Mouse (Mus musculus) spleen, postnatal 4 days (tissue): Measurements from ENCODE around the gene Gm11032.
"Not testable (repeated sequence)": the region's sequence is repeated elsewhere in the genome, so short reads cannot be mapped to it uniquely, and the experiment has no call there.

Experiments
- DNase-seq, 2 experiments: peaks; one replicate each; pipeline ENCODE4 v3.0.0; 2022; ENCODE audit warnings: low spot score in 2 of 2

The Gm11032 gene

GRCm38 (mm10) chr11:4625931-4626330 lies 6.1 kb downstream of the Gm11032 start:
- DNase-seq = no peak

GRCm38 (mm10) chr11:4627636-4628035 lies 7.8 kb downstream of the Gm11032 start:
- DNase-seq = no peak

GRCm38 (mm10) chr11:4629861-4630280 lies 10.0 kb downstream of the Gm11032 start:
- no peak for DNase-seq

- no peak for DNase-seq
Measured at GRCm38 (mm10) chr11:4633420-4633819, 13.6 kb downstream of the Gm11032 start.

- DNase-seq = no peak
Measured at GRCm38 (mm10) chr11:4634395-4634794, 14.5 kb downstream of the Gm11032 start.

- no peak for DNase-seq
Measured at GRCm38 (mm10) chr11:4636782-4637342, 17.0 kb downstream of the Gm11032 start.

GRCm38 (mm10) chr11:4637534-4638234 lies 17.8 kb downstream of the Gm11032 start, which contains the start of gene Ascc2:
Gene Ascc2 (plus strand): TSS chr11:4637747.
- DNase-seq = peak; percentile 94 to 96

- DNase-seq = no peak
Measured at GRCm38 (mm10) chr11:4638261-4638660, 18.4 kb downstream of the Gm11032 start.

GRCm38 (mm10) chr11:4641185-4641584 lies 21.3 kb downstream of the Gm11032 start:
- no peak for DNase-seq

- no peak for DNase-seq
Measured at GRCm38 (mm10) chr11:4643722-4644121, 23.9 kb downstream of the Gm11032 start.

GRCm38 (mm10) chr11:4645180-4645579 lies 25.3 kb downstream of the Gm11032 start:
- DNase-seq = not testable (repeated sequence)

GRCm38 (mm10) chr11:4646409-4646808 lies 26.5 kb downstream of the Gm11032 start:
- no peak for DNase-seq

GRCm38 (mm10) chr11:4659818-4660217 lies 40.0 kb downstream of the Gm11032 start:
- no peak for DNase-seq

- DNase-seq = no peak
Measured at GRCm38 (mm10) chr11:4660309-4661025, 40.6 kb downstream of the Gm11032 start.

- no peak for DNase-seq
Measured at GRCm38 (mm10) chr11:4661324-4661723, 41.5 kb downstream of the Gm11032 start.

- DNase-seq = no peak
Measured at GRCm38 (mm10) chr11:4661871-4662495, 42.1 kb downstream of the Gm11032 start.

GRCm38 (mm10) chr11:4662496-4662878 lies 42.6 kb downstream of the Gm11032 start:
- no peak for DNase-seq
